Mouse (Mus musculus): ENCODE results near the gene Adam17.

Adam17 gene

GRCm38 (mm10) chr12:21312201-21312600 is 61.2 kb downstream of the Adam17 start:
- DNase-seq (ENCODE audit: low spot score in 2 of 2) = no peak

- no peak for DNase-seq (ENCODE audit: low spot score in 2 of 2)
Measured at GRCm38 (mm10) chr12:21306721-21307120, 66.7 kb downstream of the Adam17 start.

DNA sequence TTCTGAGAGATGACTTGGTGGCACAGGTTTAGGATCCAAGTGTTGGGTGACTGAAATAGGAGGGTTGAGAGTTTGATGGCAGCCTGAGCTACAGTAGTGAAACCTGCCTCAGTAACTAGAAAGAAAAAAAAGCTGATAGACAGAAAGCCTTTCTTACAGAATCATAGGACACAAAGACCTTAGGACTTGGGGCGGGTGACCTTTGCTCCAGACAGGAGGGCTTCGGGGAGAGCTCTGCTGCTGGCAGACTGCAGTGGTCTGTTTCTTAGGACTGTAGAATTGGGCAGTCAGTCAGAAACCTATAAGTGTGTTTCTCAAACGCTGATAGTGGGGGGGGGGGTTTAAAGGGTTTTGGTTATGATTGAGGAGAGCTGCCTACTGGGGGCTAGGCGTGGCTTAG is 67.7 kb downstream of the Adam17 start:
- no peak for DNase-seq (ENCODE audit: low spot score in 2 of 2)

- DNase-seq (ENCODE audit: low spot score in 2 of 2) = no peak
Measured at GRCm38 (mm10) chr12:21302361-21302783, 71.1 kb downstream of the Adam17 start.

DNA sequence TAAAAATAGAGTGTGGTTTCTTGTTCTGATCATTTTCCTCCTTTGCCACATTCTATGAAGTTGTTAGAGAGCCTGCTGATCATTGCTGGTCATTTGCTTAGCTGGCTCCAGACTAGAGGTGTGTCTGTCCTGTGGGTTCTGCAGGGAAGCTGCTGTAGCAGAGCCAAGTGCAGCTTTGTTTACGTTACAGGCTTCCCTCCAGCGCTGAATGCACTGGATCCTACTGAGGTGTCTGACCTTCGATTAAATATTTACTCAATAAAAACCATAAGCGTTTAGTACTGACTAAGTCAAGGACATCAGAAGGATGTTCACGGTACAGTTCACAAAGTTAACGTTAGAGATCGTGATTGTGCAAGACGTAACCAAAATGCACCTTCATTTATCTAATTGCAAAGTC is 71.5 kb downstream of the Adam17 start:
- no peak for DNase-seq (ENCODE audit: low spot score in 2 of 2)

GRCm38 (mm10) chr12:21301324-21301723 is 72.1 kb downstream of the Adam17 start:
- no peak for DNase-seq (ENCODE audit: low spot score in 2 of 2)

DNA sequence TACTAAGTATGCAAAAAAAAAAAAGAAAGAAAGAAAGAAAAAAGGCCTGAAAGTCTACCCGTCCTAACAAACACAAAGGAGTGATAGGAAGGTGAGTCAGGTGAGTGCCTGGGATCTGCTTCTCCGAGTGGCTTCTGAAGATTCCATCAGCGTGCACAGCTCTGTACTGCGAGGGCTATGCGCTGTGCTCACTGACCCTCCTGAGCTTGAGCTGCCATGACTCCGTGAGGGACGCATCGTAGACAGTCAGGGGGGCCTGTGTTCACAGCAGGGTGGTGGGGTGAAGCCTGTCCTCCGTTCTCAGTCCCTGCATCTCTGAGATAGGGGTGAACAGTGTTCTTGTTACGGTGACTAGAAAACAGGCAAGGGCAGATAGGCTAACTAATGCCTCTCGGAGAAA is 74.6 kb downstream of the Adam17 start:
- no peak for DNase-seq (ENCODE audit: low spot score in 2 of 2)

DNA sequence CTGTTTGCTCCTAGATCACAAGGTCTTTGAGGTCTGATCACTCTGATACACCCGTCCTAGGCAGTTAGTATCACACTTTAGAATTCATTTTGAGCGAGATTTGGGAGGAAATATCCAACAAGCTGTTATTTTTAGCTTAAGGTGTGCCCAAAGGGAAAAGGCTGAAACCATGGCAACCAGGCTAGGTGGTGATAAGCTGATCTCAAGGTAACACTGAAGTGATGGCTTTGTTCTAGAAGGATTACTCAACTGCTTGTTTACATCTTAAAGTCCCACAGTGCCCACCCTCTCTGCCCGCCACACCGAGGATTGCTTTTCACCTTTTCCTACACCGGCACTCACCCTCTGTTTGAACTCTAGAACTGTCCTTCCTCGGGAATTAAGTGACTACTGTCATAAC is 83.8 kb downstream of the Adam17 start:
- DNase-seq (ENCODE audit: low spot score in 2 of 2) = no peak

- no peak for DNase-seq (ENCODE audit: low spot score in 2 of 2)
Measured at GRCm38 (mm10) chr12:21288716-21289395, 84.6 kb downstream of the Adam17 start.

DNA sequence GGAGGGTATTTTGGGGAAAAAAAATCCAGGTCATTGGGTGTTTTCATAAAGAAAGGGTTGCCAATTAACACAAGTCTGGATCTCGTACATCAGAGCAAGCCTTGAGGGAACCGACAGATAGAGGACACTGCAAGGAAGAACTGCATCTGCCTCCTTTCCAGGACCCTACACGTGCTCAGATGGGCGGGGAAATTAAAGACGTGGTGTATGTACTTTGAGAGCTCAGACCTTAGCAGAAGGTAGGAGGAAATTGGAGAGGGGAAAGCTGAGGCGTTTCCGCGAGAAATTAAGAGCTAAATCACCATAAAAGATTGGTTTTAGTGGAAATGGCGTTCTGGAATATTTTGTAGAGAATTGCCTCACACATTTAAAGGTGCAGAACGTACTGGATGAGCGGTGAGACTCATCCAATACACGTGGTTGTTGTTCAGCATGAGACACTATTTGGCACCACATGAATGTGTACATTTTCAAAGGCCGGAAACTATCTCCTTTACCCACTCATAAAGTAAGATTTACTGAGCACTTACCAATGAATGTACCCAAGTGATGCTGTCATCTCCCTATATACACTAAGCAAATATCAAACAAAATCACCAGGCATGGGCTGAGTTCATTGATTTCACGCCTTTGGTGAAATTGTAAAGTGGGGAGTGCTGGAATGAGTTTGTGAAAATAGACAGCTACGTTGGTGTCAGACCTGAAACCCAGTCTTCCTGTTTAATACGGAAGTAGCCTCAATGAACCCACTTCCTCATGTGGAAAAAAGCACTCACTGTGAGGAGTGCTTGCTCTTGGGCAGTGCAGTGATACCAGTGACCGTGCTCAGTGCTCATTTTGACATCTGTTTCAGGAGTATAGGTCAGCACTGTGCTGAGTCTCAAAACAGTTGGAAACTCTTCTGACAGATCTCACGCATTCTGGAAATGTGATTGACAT is 86.5 kb downstream of the Adam17 start:
- no peak for DNase-seq (ENCODE audit: low spot score in 2 of 2)

- DNase-seq (ENCODE audit: low spot score in 2 of 2) = peak; percentile 96
Measured at GRCm38 (mm10) chr12:21286243-21286622, 87.2 kb downstream of the Adam17 start, which contains the start of gene Itgb1bp1. TSS of gene Itgb1bp1 (minus strand) at chr12:21286284.

DNA sequence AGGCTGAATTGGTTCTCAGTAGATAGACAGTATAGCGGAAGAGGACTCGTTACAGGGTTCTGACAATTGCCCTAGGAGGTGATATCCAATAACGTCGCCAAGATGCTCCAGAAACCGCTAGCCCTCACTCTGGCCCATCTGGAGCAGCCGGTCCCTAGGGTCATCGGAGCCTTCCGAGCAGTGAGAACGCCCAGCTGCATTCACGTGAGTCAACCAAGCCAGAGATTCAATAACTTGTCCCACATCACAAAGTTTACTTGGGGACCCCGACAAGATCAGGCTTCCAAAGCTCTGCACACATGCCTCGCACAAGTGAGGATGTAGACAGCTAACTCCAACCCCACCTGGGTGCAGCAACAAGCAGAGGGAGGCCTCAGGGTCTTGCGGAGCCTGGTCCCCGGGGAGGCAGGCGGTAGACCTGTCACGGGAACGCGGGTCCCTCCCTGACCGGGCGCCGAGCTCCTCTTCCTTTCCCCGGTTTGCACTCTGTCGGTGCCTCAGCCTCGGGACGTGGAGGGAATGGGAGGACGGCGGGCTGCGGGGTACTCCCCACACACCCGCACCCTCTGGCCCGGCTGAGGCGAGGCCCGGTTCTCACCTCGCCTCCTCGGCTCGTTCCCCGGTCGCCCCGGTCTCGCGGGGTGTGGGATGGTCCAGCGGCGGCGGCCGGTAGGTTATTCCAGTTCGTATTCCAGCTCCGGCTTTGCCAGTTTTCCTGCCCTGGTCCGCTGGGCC is 87.8 kb downstream of the Adam17 start:
- DNase-seq (ENCODE audit: low spot score in 2 of 2) = no peak

GRCm38 (mm10) chr12:21284761-21285441 is 88.5 kb downstream of the Adam17 start, which contains the start of gene Cpsf3:
TSS of gene Cpsf3 (plus strand) at chr12:21285391.
- no peak for DNase-seq (ENCODE audit: low spot score in 2 of 2)

- no peak for DNase-seq (ENCODE audit: low spot score in 2 of 2)
Measured at GRCm38 (mm10) chr12:21277352-21277864, 96.0 kb downstream of the Adam17 start.

DNA sequence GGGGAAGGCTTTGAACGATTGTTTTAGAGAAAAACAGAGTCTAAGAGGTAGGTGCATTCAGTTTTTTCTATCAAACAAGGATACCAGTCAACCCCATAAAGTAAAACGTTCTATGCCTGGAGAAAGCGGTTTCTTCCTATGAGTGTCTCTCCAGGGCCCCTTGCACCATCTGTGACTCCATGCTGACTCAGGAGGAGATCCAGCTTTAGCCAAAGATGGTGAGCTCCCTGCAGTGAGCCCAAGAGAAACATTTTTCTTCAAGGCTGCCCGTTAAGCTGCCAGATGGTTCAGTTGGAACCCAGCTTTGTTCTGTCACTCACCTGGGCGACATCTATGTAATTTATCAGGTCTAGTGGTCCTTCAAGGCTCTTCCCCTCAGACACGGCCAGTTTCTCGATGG is 99.0 kb downstream of the Adam17 start:
- no peak for DNase-seq (ENCODE audit: low spot score in 2 of 2)

Data from spleen, postnatal 14 days (tissue).